Mouse (Mus musculus) myocyte (in vitro differentiated cells): ENCODE measurements around the gene Slc1a3. TPM values are rescaled to one million over a fixed set of nuclear protein-coding genes. Genes with fewer than 3 reads are reported as not detected.

ENCODE experiments used
- H3K27me3 ChIP-seq: one replicate; pipeline ENCODE4 v1.6.1; 2011; ENCODE audit not compliant: control insufficient read depth, insufficient read depth, insufficient read length
- H3K36me3 ChIP-seq: one replicate; pipeline ENCODE4 v1.6.1; 2011; ENCODE audit not compliant: control insufficient read depth, insufficient read depth
- H3K4me2 ChIP-seq: one replicate; pipeline ENCODE4 v1.6.1; 2011; ENCODE audit warnings: low read depth, control low read depth
- H3K4me3 ChIP-seq: one replicate; pipeline ENCODE4 v1.5.1; 2011; ENCODE audit warnings: mild to moderate bottlenecking, control low read depth, moderate library complexity
- H3K79me2 ChIP-seq: one replicate; pipeline ENCODE4 v1.6.1; 2011; ENCODE audit not compliant: control insufficient read depth, insufficient read depth
- H3ac ChIP-seq: one replicate; pipeline ENCODE4 v1.6.1; 2011; ENCODE audit not compliant: control insufficient read depth, insufficient read length
- CEBPB ChIP-seq: IDR thresholded peaks from 2 replicates; pipeline ENCODE4 v1.6.1; 2011; ENCODE audit warnings: mild to moderate bottlenecking, moderate library complexity; ENCODE audit not compliant: poor library complexity, insufficient read depth, severe bottlenecking
- E2F4 ChIP-seq: IDR thresholded peaks from one replicate; pipeline ENCODE4 v1.6.1; 2011; ENCODE audit warnings: mild to moderate bottlenecking, control low read depth, moderate library complexity; ENCODE audit not compliant: insufficient read depth
- MAX ChIP-seq: IDR thresholded peaks from one replicate; pipeline ENCODE4 v1.6.1; 2011; ENCODE audit warnings: low read depth, mild to moderate bottlenecking, control low read depth
- MYOD1 ChIP-seq, 3 experiments: IDR thresholded peaks; one replicate each; pipeline ENCODE4 v1.6.1; 2011; ENCODE audit warnings: control low read depth in 2 of 3, low read depth in 2 of 3, mild to moderate bottlenecking in 2 of 3, moderate library complexity in 1 of 3; ENCODE audit not compliant: insufficient read length in 2 of 3, control insufficient read depth in 1 of 3
- MYOG ChIP-seq, 3 experiments: IDR thresholded peaks; one replicate each; pipeline ENCODE4 v1.6.1; 2011; ENCODE audit warnings: control low read depth in 2 of 3, low read depth in 2 of 3, mild to moderate bottlenecking in 2 of 3; ENCODE audit not compliant: insufficient read length in 2 of 3, control insufficient read depth in 1 of 3, insufficient read depth in 1 of 3
- POLR2A ChIP-seq: IDR thresholded peaks from one replicate; pipeline ENCODE4 v1.6.1; 2011; ENCODE audit warnings: low read depth, mild to moderate bottlenecking, control low read depth, moderate library complexity; ENCODE audit not compliant: insufficient read length
- POLR2AphosphoS2 ChIP-seq: IDR thresholded peaks from one replicate; pipeline ENCODE4 v1.6.1; 2011; ENCODE audit warnings: low read depth, control low read depth; ENCODE audit not compliant: insufficient read length
- REST ChIP-seq: IDR thresholded peaks from one replicate; pipeline ENCODE4 v1.6.1; 2011; ENCODE audit warnings: mild to moderate bottlenecking, control low read depth, moderate library complexity; ENCODE audit not compliant: insufficient read depth, insufficient read length
- SRF ChIP-seq: IDR thresholded peaks from one replicate; pipeline ENCODE4 v1.6.1; 2011; ENCODE audit warnings: low read depth; ENCODE audit not compliant: control insufficient read depth, insufficient read length
- TCF12 ChIP-seq: IDR thresholded peaks from one replicate; pipeline ENCODE4 v1.6.1; 2011; ENCODE audit warnings: mild to moderate bottlenecking, control low read depth; ENCODE audit not compliant: poor library complexity, insufficient read depth, severe bottlenecking
- TCF3 ChIP-seq: IDR thresholded peaks from one replicate; pipeline ENCODE4 v1.6.1; 2011; ENCODE audit warnings: low read depth, control low read depth; ENCODE audit not compliant: insufficient read length
- USF1 ChIP-seq: IDR thresholded peaks from one replicate; pipeline ENCODE4 v1.6.1; 2011; ENCODE audit warnings: low read depth, mild to moderate bottlenecking, control low read depth, moderate library complexity
- polyA plus RNA-seq: library from polyadenylated mRNA; unstranded; fragments of >200 nt; fragmentation: generic; extraction: Trizol; gene quantifications from one replicate; pipeline ENCODE4 v1.2.1, GENCODE M21; 2012; ENCODE audit warnings: missing spikeins

Slc1a3 gene
- polyA plus RNA-seq, 1 experiment = 0.47 TPM

GRCm38 (mm10) chr15:8655251-8655650, 55.3 kb downstream of the Slc1a3 start:
- Histone ChIP-seq H3K4me3 (no peak overlapping the region), H3K36me3 (no peaks in the 10 kb centered on the region), H3ac (no peak overlapping the region), H3K27me3 (no peaks in the 10 kb centered on the region), H3K4me2 (no peak overlapping the region), H3K79me2 (no peaks in the 10 kb centered on the region)
- TF ChIP-seq E2F4 (no peak), USF1 (no peak), TCF3 (no peak), MYOG (IDR thresholded peaks at IDR 0.05; ENCODE audit: control insufficient read depth in 1 of 3, insufficient read depth in 1 of 3, insufficient read length in 2 of 3, low read depth in 2 of 3) (no peak), POLR2A (no peak)

GRCm38 (mm10) chr15:8652637-8653036, 57.9 kb downstream of the Slc1a3 start:
- no peaks in the 10 kb centered on the region for H3K27me3 ChIP-seq
- H3K36me3 ChIP-seq = no peaks in the 10 kb centered on the region
- H3K79me2 ChIP-seq = no peaks in the 10 kb centered on the region
- H3K4me2 ChIP-seq = no peak overlapping the region
- H3K4me3 ChIP-seq = no peak overlapping the region
- TF ChIP-seq E2F4 = no peak
- no peak for TF ChIP-seq TCF12
- TF ChIP-seq POLR2AphosphoS2 = no peak
- TF ChIP-seq TCF3 = no peak
- no peak for TF ChIP-seq POLR2A
- no peak for TF ChIP-seq MYOD1 (IDR thresholded peaks at IDR 0.05; ENCODE audit: control insufficient read depth in 1 of 3, insufficient read length in 2 of 3, low read depth in 2 of 3)
- TF ChIP-seq MAX = no peak
- no peak for TF ChIP-seq USF1
- TF ChIP-seq CEBPB = no peak
- TF ChIP-seq MYOG (IDR thresholded peaks at IDR 0.05; ENCODE audit: control insufficient read depth in 1 of 3, insufficient read depth in 1 of 3, insufficient read length in 2 of 3, low read depth in 2 of 3) = no peak
- TF ChIP-seq SRF = no peak
- no peak for TF ChIP-seq REST
- H3ac ChIP-seq = no peak overlapping the region

GRCm38 (mm10) chr15:8643997-8644692, 66.4 kb downstream of the Slc1a3 start:
- H3K79me2 ChIP-seq = no peaks in the 10 kb centered on the region
- no peak overlapping the region for H3K4me2 ChIP-seq
- no peaks in the 10 kb centered on the region for H3K36me3 ChIP-seq
- H3K27me3 ChIP-seq = no peaks in the 10 kb centered on the region
- H3K4me3 ChIP-seq = no peak overlapping the region
- TF ChIP-seq MYOG (IDR thresholded peaks at IDR 0.05; ENCODE audit: control insufficient read depth in 1 of 3, insufficient read depth in 1 of 3, insufficient read length in 2 of 3, low read depth in 2 of 3) = no peak
- TF ChIP-seq CEBPB = no peak
- no peak for TF ChIP-seq SRF
- no peak for TF ChIP-seq TCF12
- TF ChIP-seq MYOD1 (IDR thresholded peaks at IDR 0.05; ENCODE audit: control insufficient read depth in 1 of 3, insufficient read length in 2 of 3, low read depth in 2 of 3) = no peak
- no peak for TF ChIP-seq USF1
- H3ac ChIP-seq = no peak overlapping the region

- H3ac ChIP-seq = no peak overlapping the region
- TF ChIP-seq TCF3 (no peak), USF1 (no peak)
- H3K4me2 ChIP-seq = no peak overlapping the region
- no peaks in the 10 kb centered on the region for H3K36me3 ChIP-seq
- no peaks in the 10 kb centered on the region for H3K79me2 ChIP-seq
- no peaks in the 10 kb centered on the region for H3K27me3 ChIP-seq
- H3K4me3 ChIP-seq = no peak overlapping the region
Measured at GRCm38 (mm10) chr15:8639856-8640255, 70.7 kb downstream of the Slc1a3 start.

GRCm38 (mm10) chr15:8638568-8639325, 71.8 kb downstream of the Slc1a3 start:
- TF ChIP-seq POLR2A = peak; percentile 27
- no peak for TF ChIP-seq USF1
- no peak for TF ChIP-seq MAX
- no peak for TF ChIP-seq REST
- peak; percentile 73 for TF ChIP-seq CEBPB
- peak in 1 of 3 experiments; percentile 5 for TF ChIP-seq MYOD1 (IDR thresholded peaks at IDR 0.05; ENCODE audit: control insufficient read depth in 1 of 3, insufficient read length in 2 of 3, low read depth in 2 of 3)
- TF ChIP-seq SRF = no peak
- TF ChIP-seq TCF3 = no peak
- Histone ChIP-seq H3K36me3 (no peaks in the 10 kb centered on the region), H3K4me2 (no peak overlapping the region), H3K27me3 (no peaks in the 10 kb centered on the region), H3K4me3 (no peak overlapping the region), H3ac (no peak overlapping the region), H3K79me2 (no peaks in the 10 kb centered on the region)
